Mouse (Mus musculus): ENCODE measurements around the gene Gins1. TPM values are rescaled to one million over a fixed set of nuclear protein-coding genes. Genes with fewer than 3 reads are reported as not detected.

Gins1 gene
- 14.8 and 16.1 TPM in 2 replicates for polyA plus RNA-seq (2015; fragmentation: Nextera tagmentation; extraction: Ambion mirVana)

- ATAC-seq (ENCODE audit: low FRiP score, low read depth) = no peak; the same call in 1 of the 2 replicates
- H3K9me3 ChIP-seq = no peaks in the 10 kb centered on the region
- H3K4me1 ChIP-seq (replicated peaks) = peaks cover 30% of the 10 kb centered on the region
- peaks cover 3% of the 10 kb centered on the region; the same call in 1 of the 2 replicates for H3K36me3 ChIP-seq
- peak within 1 kb of the TSS; percentile 95 for H3K9ac ChIP-seq
- peak within 1 kb of the TSS; percentile 93 for H3K27ac ChIP-seq (replicated peaks)
- WGBS = 44% methylated on average over 9 of the region's 9 CpGs
- peak within 1 kb of the TSS; percentile 84 for H3K4me2 ChIP-seq
- H3K27me3 ChIP-seq = no peaks in the 10 kb centered on the region
- peak within 1 kb of the TSS; percentile 71 for H3K4me3 ChIP-seq
These were observed at the start of gene Gins1 for GRCm38 (mm10) chr2:150904936-150905450. Gins1 (plus strand) TSS chr2:150905400.

- 92% methylated on average over 9 of the region's 9 CpGs for WGBS
- Histone ChIP-seq H3K4me1 (replicated peaks) (no peaks in the 10 kb centered on the region), H3K9ac (no peak overlapping the region)
These were observed 46.3 kb upstream of the Gins1 start for GRCm38 (mm10) chr2:150858724-150859487.

GRCm38 (mm10) chr2:150859709-150860470 is 45.3 kb upstream of the Gins1 start:
- 83% methylated on average over 11 of the region's 11 CpGs for WGBS

More at GRCm38 (mm10) chr2:150858724-150859487, 46.3 kb upstream of the Gins1 start:
- no peak for ATAC-seq (ENCODE audit: low FRiP score, low read depth)
- H3K4me2 ChIP-seq = no peak overlapping the region
- no peaks in the 10 kb centered on the region for H3K27me3 ChIP-seq
- H3K36me3 ChIP-seq = no peaks in the 10 kb centered on the region
- no peak overlapping the region for H3K27ac ChIP-seq (replicated peaks)
- no peak overlapping the region for H3K4me3 ChIP-seq
- no peaks in the 10 kb centered on the region for H3K9me3 ChIP-seq

GRCm38 (mm10) chr2:150861128-150861527 is 44.1 kb upstream of the Gins1 start:
- H3K9ac ChIP-seq = no peak overlapping the region
- H3K4me2 ChIP-seq = no peak overlapping the region
- H3K4me1 ChIP-seq (replicated peaks) = no peaks in the 10 kb centered on the region
- 90% methylated on average over 2 of the region's 2 CpGs for WGBS
- no peaks in the 10 kb centered on the region for H3K27me3 ChIP-seq
- no peaks in the 10 kb centered on the region for H3K36me3 ChIP-seq
- H3K27ac ChIP-seq (replicated peaks) = no peak overlapping the region
- no peak for ATAC-seq (ENCODE audit: low FRiP score, low read depth)
- no peaks in the 10 kb centered on the region for H3K9me3 ChIP-seq
- H3K4me3 ChIP-seq = no peak overlapping the region

More at GRCm38 (mm10) chr2:150859709-150860470, 45.3 kb upstream of the Gins1 start:
- Histone ChIP-seq H3K36me3 (no peaks in the 10 kb centered on the region), H3K4me1 (replicated peaks) (no peaks in the 10 kb centered on the region), H3K4me3 (no peak overlapping the region), H3K4me2 (no peak overlapping the region), H3K9me3 (no peaks in the 10 kb centered on the region), H3K27me3 (no peaks in the 10 kb centered on the region), H3K9ac (no peak overlapping the region), H3K27ac (replicated peaks) (no peak overlapping the region)
- ATAC-seq (ENCODE audit: low FRiP score, low read depth) = no peak

GRCm38 (mm10) chr2:150867021-150867420 is 38.2 kb upstream of the Gins1 start:
- no peak overlapping the region for H3K4me2 ChIP-seq
- H3K9me3 ChIP-seq = no peaks in the 10 kb centered on the region
- no peak overlapping the region for H3K4me3 ChIP-seq
- H3K27ac ChIP-seq (replicated peaks) = no peak overlapping the region
- H3K36me3 ChIP-seq = no peaks in the 10 kb centered on the region
- no peaks in the 10 kb centered on the region for H3K4me1 ChIP-seq (replicated peaks)
- H3K9ac ChIP-seq = no peak overlapping the region
- ATAC-seq (ENCODE audit: low FRiP score, low read depth) = no peak
- H3K27me3 ChIP-seq = no peaks in the 10 kb centered on the region
- WGBS = 98% methylated on average over 2 of the region's 2 CpGs

GRCm38 (mm10) chr2:150869446-150869845 is 35.8 kb upstream of the Gins1 start:
- H3K36me3 ChIP-seq = no peaks in the 10 kb centered on the region
- H3K9me3 ChIP-seq = no peaks in the 10 kb centered on the region
- H3K4me1 ChIP-seq (replicated peaks) = no peaks in the 10 kb centered on the region
- no peak overlapping the region for H3K4me3 ChIP-seq
- no peak overlapping the region for H3K9ac ChIP-seq
- ATAC-seq (ENCODE audit: low FRiP score, low read depth) = no peak
- no peak overlapping the region for H3K4me2 ChIP-seq
- WGBS = 89% methylated on average over 1 of the region's 1 CpGs
- no peak overlapping the region for H3K27ac ChIP-seq (replicated peaks)
- no peaks in the 10 kb centered on the region for H3K27me3 ChIP-seq

GRCm38 (mm10) chr2:150874508-150874907 is 30.7 kb upstream of the Gins1 start:
- no peak for ATAC-seq (ENCODE audit: low FRiP score, low read depth)
- Histone ChIP-seq H3K36me3 (no peaks in the 10 kb centered on the region), H3K27me3 (no peaks in the 10 kb centered on the region), H3K4me2 (no peak overlapping the region), H3K4me3 (no peak overlapping the region), H3K27ac (replicated peaks) (no peak overlapping the region), H3K4me1 (replicated peaks) (no peaks in the 10 kb centered on the region), H3K9me3 (no peaks in the 10 kb centered on the region), H3K9ac (no peak overlapping the region)
- WGBS = 93% methylated on average over 1 of the region's 1 CpGs

GRCm38 (mm10) chr2:150875226-150875625 is 30.0 kb upstream of the Gins1 start:
- Histone ChIP-seq H3K4me3 (no peak overlapping the region), H3K36me3 (no peaks in the 10 kb centered on the region), H3K9me3 (no peaks in the 10 kb centered on the region), H3K9ac (no peak overlapping the region), H3K27me3 (no peaks in the 10 kb centered on the region), H3K4me1 (replicated peaks) (no peaks in the 10 kb centered on the region), H3K27ac (replicated peaks) (no peak overlapping the region), H3K4me2 (no peak overlapping the region)
- ATAC-seq (ENCODE audit: low FRiP score, low read depth) = no peak
- WGBS = 94% methylated on average over 1 of the region's 1 CpGs

GRCm38 (mm10) chr2:150877561-150877960 is 27.6 kb upstream of the Gins1 start:
- Histone ChIP-seq H3K4me2 (no peak overlapping the region), H3K27ac (replicated peaks) (no peak overlapping the region), H3K4me1 (replicated peaks) (no peaks in the 10 kb centered on the region), H3K4me3 (no peak overlapping the region), H3K9ac (no peak overlapping the region), H3K9me3 (no peaks in the 10 kb centered on the region), H3K36me3 (no peaks in the 10 kb centered on the region), H3K27me3 (no peaks in the 10 kb centered on the region)
- 90% methylated on average over 4 of the region's 4 CpGs for WGBS
- ATAC-seq (ENCODE audit: low FRiP score, low read depth) = no peak

- Histone ChIP-seq H3K36me3 (no peaks in the 10 kb centered on the region), H3K4me2 (no peak overlapping the region), H3K27ac (replicated peaks) (no peak overlapping the region), H3K9ac (no peak overlapping the region), H3K4me1 (replicated peaks) (no peaks in the 10 kb centered on the region), H3K27me3 (no peaks in the 10 kb centered on the region), H3K4me3 (no peak overlapping the region), H3K9me3 (no peaks in the 10 kb centered on the region)
- 87% methylated on average over 8 of the region's 8 CpGs for WGBS
- peak; percentile 33; the same call in 1 of the 2 replicates for ATAC-seq (ENCODE audit: low FRiP score, low read depth)
These were observed 21.0 kb upstream of the Gins1 start for GRCm38 (mm10) chr2:150884075-150884778.

GRCm38 (mm10) chr2:150884779-150885110 is 20.5 kb upstream of the Gins1 start:
- H3K27me3 ChIP-seq = no peaks in the 10 kb centered on the region
- no peak overlapping the region for H3K4me2 ChIP-seq
- no peaks in the 10 kb centered on the region for H3K4me1 ChIP-seq (replicated peaks)
- no peaks in the 10 kb centered on the region for H3K9me3 ChIP-seq
- WGBS = 100% methylated on average over 1 of the region's 1 CpGs
- H3K36me3 ChIP-seq = no peaks in the 10 kb centered on the region
- ATAC-seq (ENCODE audit: low FRiP score, low read depth) = peak; percentile 61; the same call in 1 of the 2 replicates
- no peak overlapping the region for H3K9ac ChIP-seq
- no peak overlapping the region for H3K27ac ChIP-seq (replicated peaks)
- H3K4me3 ChIP-seq = no peak overlapping the region

GRCm38 (mm10) chr2:150885814-150886213 is 19.4 kb upstream of the Gins1 start:
- no peaks in the 10 kb centered on the region for H3K9me3 ChIP-seq
- no peaks in the 10 kb centered on the region for H3K27me3 ChIP-seq
- 92% methylated on average over 1 of the region's 1 CpGs for WGBS
- H3K27ac ChIP-seq (replicated peaks) = no peak overlapping the region
- no peak overlapping the region for H3K4me2 ChIP-seq
- no peaks in the 10 kb centered on the region for H3K4me1 ChIP-seq (replicated peaks)
- H3K9ac ChIP-seq = no peak overlapping the region
- no peak overlapping the region for H3K4me3 ChIP-seq
- no peak for ATAC-seq (ENCODE audit: low FRiP score, low read depth)
- H3K36me3 ChIP-seq = no peaks in the 10 kb centered on the region
